Mouse (Mus musculus) left cerebral cortex, adult 8-10 months (tissue): ENCODE results near the gene Upk3bl. TPM values are rescaled to one million over a fixed set of nuclear protein-coding genes. Genes with fewer than 3 reads are reported as not detected.
"Not testable (repeated sequence)": the region's sequence is repeated elsewhere in the genome, so short reads cannot be mapped to it uniquely, and the experiment has no call there.

Experiments used
- DNase-seq, 2 experiments: peaks; one replicate each; pipeline ENCODE4 v3.0.0; 2022; ENCODE audit warnings: low spot score in 2 of 2
- total RNA-seq, 4 experiments: library from RNA; stranded (reverse); gene quantifications; 2 replicates each; pipeline ENCODE4 v1.2.4; 2022

Gene Upk3bl
- total RNA-seq, 4 experiments from 2014 or later: 0.59 to 0.81 TPM; not detected in 2

DNA sequence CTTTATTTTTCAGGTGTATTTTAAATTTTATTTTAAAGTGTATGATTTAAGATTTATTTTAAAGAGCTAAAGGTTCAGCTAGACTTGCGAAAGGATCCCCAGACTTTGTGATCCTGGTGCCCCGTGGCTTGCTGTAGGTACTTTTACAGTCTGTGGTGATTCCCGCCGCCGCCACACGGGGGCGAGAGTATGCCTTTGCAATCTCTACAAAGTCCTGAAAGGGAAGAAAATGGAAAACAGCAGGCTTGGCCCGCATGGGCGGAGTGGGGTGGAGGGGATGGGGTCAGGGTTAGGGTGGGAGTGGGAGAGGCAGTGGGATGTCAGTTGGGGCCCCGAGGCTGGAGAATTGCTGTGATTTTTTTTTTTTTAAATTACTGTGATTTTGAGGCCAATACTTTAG is 8.3 kb upstream of the Upk3bl start:
- peak in 1 of 2 experiments; percentile 86 for DNase-seq

DNA sequence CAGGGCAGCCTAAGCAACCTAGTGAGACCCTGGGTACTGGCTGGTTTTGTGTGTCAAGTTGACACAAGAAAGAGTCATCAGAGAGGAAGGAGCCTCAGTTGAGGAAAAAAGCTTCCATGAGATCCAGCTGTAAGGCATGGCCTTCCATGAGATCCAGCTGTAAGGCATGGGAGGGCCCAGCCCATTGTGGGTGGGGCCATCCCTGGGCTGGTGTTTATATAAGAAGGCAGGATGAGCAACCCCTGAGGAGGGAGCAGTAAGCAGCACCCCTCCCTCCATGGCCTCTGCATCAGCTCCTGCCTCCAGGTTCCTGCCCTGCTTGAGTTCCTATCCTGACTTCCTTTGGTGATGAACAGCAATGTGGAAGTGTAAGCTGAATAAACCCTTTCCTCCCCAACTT is 5.8 kb upstream of the Upk3bl start:
- not testable (repeated sequence) for DNase-seq

DNA sequence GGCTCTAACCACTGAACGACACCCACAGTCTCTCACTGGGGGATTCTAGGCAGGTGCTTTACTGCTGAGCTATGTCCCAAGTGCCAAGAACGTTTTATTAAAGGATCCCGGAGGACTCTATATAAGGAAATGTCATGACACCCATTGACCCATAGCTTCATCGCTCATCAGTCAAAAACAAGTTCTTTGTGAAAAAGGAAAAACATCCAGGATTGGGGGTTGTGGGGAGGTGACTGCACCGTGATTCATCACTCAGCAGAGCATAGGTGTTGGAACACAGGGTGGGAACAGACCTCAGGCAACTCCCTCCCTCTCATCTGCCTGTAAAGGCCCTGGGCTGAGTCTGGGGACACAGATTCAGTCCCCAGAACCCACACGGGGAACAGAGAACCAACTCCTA is 4.4 kb upstream of the Upk3bl start:
- DNase-seq: no peak

DNA sequence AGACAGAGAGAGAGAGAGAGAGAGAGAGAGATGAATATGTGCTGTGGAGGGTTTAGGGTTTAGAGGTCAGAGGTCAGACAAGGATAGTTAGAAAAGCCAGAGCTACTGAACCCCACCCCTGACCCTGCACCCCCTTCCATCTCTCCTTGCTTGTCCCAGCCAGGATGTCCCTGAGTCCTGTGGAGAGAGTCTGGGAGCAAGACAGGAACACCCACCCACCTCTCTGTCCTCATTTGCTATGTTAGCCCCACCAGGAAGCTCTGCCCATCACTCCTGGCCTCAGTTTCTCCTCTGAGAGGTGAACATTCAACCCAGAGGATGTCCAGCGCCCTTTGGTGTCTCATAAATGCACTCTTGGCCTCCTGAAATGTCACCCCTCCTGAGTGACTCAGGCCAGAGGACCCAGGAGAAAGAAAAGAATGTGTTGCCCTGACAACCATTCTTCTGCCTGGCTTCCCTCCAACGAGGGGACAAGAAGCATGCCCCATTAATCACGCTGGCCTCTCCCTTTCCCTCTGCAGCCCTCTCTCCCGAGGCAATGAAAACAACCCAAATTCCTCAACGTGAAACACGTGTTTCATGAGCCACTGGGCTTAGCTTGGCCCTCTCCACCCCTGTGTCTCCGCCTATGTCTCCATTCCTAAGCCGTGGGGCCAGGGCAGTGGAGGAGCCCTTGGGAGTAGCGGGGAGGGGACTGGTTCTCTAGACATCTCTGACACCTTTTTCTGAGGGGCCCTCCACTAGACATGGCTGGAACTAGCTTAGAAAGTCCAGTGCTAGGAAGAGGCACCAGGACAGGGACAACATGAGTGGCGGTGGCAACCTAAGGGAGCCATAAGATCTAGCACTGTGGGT is 2.8 kb upstream of the Upk3bl start:
- peak in 1 of 2 experiments; percentile 25 for DNase-seq

DNA sequence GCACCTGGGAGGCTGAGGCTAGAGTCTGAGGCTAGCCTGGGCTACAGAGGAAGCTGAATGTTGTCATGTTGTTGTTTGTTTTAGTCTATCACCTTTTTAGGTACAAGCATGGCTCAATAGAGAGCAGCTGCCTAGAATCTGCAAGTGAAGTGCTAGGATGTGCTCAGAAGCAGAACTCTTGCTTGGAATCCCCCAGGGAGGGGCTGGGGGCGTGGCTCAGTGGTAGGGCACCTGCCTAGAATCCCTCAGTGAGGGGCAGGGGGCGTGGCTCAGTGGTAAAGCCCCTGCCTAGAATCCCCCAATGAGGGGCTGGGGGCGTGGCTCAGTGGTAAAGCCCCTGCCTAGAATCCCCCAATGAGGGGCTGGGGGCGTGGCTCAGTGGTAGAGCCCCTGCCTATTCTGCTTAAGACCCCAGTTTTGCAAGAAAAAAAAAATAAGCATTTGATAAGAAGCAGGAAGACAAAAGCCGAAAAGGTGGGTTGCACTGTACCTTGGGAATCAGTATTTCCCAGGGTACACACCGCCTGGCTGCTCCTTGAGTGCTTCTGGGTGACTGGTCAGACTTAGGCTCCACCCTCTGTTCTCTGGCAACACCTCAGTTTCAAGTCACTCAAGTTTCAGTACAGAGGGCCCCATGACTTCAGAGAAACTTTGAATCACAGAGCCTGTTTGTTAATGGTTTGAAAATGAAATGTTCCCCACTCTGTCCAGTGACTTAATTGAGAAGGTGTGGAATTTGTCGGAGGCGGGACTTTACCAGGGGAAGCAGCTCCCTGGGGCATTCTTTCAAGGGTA is 1.2 kb upstream of the Upk3bl start:
- DNase-seq: no peak

DNA sequence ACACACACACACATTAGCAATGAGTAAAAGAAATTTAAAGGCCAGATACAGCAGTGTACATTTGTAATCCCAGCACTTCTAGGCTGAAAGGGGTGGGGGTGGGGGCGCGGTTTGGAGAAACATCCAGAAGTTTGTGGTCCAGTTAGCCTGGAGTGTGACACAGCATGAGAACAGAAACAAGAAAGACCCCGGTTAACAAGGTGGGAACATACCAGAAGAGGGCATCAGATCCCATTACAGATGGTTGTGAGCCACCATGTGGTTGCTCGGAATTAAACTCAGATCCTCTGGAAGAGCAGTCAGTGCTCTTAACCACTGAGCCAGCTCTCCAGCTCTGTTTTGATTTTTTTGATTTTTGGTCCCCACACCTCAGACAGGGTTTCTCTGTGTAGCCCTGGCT is 1.8 kb downstream of the Upk3bl start:
- DNase-seq: no peak

DNA sequence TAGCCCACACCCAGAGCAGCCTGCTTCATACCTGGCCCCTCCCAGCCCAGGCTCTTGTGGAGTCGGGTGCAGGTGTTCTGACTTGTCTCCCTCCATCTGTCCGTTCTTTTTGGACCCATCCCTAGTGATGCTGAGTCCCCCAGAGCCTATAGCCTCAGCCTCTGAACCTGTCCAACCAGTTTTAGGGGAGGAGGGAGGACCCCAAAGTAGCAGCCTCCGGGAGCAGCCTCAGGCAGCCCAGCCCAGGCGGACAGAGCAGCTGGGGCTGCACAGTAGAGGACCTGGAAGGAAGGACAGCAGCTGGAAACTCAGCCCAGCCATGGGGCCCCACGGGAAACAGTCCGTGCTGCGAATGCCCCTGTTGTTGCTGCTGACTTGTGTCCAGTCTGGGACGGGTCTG is 2.8 kb downstream of the Upk3bl start:
- DNase-seq: no peak

DNA sequence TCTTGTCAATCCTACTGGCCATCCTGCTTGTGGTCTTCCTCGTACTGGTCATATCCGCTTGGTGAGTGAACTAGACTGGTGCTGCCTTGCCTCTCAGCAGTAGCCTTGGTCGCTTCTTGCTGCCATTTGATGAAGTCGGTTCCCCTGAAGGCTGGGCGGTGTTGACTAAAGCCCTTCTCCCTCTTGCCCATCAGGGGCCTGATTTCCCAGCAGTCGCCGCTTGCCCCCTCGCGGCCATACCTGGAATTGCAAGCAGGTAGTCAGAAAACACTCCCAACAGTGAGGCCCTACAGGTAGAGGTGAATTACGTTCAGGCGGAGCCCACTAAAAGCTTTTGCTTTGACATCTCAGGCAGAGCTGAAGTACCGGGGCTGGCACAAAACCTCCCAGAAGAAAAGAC is 7.3 kb downstream of the Upk3bl start:
- DNase-seq: peak; percentile 27 to 68

DNA sequence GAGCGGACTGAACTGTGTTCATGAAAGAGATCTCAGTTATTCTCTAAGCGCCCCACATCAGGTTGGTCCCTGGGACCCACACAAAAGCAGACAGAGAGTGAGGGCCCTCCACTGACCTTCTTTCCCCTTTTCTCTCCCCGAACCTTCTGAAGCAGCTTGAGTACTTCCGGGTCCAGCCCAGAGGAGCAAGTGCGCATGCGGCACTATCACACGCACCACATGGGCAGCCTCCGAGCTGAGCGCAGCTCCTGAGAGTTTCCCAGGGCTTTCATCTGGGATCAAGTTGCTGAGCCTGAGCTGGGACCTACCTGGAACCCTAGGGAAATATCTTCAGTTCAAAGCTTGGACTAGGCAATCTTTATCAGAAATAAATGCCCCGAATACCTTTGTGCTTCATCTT is 9.6 kb downstream of the Upk3bl start:
- DNase-seq: no peak

DNA sequence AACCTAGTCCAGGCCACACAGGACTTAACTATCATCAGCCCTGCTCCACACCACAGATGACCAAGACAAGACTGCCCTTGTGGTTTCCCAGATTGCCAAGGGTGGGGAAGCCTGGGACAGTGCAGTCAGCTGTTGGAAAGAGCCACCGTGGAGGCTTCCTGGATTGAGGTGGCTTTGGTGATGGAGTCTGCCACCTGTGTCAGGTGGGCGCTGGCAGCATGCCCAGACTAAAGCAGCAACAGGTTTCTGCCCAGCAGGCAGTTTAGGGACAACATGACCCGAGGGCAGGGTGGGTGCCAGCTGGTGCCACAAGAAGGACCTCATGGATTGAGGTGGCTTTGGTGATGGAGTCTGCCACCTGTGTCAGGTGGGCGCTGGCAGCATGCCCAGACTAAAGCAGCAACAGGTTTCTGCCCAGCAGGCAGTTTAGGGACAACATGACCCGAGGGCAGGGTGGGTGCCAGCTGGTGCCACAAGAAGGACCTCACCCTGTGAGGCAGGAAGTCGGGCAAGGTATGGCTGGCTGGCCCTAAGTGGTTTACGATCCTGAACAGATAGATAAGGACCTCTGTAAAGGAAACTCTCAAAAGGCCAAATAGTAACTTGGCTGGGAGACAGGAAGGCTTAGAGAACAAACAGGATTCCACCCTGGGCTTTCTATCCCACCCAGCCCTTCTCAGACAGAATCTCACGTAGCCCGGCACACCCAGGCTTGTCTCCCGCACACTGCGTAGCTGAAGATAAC is 12.3 kb downstream of the Upk3bl start:
- not testable (repeated sequence) for DNase-seq

DNA sequence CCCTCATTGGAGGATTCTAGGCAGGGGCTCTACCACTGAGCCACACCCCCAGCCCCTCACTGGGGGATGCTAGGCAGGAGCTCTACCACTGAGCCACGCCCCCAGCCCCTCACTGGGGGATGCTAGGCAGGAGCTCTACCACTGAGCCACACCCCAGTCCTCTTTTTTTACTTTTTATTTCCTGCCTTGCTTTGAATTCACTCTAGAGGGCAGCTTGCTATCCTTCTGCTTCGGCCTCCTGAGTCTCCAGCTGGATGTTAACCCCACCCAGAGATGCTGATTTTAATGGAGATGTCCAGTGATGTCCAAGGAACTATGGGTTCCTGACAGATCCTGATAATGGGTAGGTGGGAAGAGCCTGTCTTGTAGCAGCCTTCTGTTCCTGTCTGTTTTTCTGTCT is 15.1 kb downstream of the Upk3bl start:
- no peak for DNase-seq

DNA sequence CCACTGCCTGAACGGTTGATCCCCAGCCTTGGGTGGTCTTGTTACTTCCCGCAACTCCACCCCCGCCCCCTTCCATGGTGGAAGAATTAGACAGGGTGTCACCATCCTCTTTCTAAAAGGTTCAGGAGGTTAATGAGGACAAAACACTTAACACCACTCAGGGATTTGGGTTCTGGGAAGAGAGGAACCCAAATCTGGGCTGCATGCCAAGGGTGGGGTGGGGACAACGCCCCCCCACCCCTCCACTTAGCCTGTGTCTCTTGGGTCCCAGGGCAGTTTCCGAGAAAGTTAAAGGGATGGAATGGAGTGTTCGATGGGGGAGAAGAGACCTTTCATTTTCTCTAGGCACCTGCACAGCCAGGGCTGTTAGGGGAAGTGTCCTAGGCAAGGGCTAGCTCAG is 18.8 kb downstream of the Upk3bl start:
- DNase-seq: no peak

DNA sequence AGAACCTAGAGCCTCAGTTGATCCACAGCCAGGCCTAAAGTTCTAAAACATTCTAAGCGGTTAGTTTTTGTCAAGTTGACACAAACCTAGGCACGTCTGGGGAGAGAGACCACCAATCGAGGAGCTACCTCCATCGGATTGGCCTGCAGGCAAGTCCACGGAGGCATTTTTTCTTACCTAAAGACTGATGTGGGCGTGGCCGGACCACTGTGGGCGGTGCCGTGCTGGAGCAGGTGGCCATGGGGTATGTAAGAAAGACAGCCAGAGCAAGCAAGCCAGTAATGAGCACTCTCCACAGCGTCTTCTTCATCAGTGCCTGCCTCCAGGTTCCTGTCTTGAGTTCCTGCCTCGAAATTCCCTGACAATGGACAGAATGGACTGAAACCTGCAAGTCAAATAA is 19.2 kb downstream of the Upk3bl start:
- no peak for DNase-seq

DNA sequence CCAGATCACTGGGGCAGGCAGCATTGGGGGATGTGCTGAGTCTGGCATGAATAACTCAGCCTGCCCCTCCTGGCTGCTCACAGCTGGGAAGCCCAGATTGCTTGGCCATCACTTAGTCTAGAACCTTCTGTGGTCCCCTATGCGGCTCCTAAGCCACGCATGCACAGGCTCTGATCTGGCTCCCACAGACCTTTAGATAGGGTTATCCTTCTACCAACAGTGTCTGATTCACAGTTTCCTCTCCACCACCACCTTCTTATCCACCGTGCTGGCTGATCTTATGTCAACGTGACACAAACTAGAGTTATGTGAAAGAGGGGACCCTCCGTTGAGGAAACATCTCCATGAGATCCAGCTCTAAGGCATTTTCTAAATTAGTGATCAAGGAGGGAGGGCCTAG is 20.8 kb downstream of the Upk3bl start:
- no peak for DNase-seq

DNA sequence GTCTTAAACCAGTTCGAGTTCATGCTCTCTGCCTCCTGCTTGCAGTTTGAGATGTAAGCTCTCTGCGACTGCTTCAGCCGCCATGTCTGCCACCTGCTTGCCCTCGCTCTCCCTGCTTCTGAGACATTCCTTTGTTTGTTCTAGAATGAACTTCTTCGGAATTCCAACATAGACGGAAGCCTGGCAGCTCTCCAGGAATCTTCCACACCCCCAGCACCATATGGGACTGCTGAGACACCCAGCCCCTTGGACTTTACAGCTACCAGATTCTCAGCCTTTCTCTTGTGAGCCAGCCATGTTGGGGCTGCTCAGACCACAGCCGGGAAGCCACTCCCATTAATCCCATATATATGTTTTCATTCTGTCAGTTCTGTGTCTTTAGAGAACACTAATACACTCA is 22.0 kb downstream of the Upk3bl start:
- no peak for DNase-seq

DNA sequence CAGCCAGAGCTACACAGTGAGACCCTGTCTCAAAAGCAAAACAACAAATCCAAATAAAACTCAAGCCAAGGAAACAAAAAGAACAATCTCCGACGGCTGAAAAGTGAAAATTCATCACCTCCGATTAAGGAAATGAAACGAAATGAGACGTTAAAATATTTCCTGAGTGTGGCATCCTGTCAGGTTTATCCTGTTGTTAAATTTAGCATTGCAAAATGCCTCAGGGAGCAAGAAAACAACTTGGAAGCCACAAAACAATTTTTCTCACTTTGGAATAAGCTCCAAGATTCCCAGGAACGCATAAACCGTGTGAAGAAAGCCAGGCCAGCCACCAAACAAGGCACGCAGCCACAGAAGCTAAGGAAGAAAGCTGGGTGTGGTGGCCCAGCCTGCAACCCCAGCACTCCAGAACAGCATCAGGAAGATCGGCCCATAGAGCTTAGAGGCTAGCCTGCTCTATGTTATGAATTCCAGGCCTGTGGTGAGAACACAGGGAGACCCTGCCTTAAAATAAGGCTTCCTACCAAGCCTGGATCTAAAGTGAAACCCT is 22.8 kb downstream of the Upk3bl start:
- DNase-seq: no peak

DNA sequence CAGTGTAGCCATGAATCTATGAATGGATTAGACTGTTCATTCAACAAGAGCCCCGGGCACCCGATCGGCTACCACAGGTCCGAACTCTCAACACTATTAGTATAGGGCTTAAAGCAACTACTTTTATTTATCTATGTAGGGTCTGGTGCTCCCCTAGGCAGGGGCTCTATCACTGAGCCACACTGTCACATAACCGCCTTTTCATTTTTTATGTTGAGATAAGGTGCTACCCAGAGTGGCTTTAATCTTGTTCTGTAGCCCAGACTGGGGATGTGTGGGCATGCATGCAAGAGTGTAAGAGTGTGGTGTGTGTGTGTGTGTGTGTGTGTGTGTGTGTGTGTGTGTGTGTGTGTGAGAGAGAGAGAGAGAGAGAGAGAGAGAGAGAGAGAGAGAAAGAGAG is 23.8 kb downstream of the Upk3bl start:
- no peak for DNase-seq

DNA sequence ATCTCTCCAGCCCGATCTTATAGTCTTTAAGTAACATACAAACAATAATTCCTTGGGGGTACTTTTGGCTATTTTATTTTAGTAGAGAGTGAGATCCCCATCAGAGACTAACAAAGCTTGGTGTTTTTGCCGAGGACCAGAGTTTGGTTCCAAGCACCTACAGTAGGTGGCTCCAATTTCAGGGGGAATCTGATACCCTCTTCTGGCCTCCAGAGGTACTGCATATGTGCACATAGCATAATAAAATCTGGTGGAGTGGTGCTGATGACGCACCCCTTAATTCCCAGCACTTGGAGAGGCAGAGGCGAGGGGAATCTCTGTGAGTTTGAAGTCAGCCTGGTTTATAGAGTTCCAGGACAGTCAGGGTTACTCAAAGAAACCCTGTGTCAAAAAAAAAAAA is 28.1 kb downstream of the Upk3bl start:
- no peak for DNase-seq

DNA sequence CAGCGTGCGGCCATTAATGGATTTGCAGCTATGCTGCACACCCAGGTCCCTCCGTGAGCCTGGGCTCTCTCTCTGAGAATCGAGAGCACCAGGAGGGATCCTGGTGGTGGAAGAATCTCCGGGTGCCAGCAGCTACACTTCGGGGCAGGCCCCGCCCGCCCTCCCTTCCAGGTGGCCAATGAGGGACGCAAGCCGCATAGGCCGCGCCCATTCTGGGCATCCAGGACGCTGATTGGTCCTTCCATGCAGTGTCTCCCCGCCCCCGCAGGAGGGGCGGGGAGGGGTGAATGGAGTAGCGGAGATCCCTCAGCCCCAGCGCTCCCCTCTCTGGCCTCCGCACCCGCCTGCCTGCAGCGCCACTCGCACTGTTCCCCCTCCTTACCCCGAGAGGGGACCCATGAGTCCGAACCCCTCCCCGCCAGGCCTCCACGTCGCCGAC is 29.4 kb downstream of the Upk3bl start, which contains the start of gene Rasa4:
Gene Rasa4, plus strand, starts transcription at position 248 of the 439 bp plus-strand sequence.
- peak; percentile 76 to 94 for DNase-seq

DNA sequence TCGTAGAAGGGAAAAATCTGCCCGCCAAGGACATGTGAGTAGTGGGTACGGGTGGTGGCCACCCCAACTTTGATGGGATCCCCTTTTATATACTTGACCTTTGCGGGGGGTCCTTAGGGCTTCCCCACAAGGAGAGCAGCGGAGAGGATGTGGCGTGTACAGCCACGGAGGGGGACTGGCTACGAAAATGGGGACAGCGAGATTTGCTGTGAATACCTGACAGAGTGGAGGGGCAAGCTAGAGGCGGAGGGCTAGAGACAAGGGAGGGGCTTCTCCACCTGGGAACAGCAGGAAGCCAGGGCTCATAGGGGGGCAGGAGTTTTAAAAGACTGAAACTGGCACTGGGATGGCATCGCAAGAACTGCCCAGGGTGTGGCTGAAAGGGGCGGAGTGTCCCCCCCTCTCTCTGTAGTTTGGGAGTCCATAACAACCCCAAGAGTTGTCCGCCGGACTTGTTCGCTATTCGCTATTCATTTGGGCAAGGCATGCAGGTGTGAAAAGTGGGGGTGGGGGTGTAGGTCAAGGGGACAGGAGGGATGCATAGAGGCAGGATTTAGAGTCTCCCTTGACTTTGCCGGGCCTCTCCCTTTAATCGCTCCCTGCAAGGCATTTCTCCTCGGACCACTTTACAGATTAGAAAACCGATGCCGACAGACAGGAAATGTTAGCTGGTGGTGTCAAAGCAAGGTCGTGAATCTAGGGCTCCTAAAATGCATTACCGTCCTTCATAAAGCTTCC is 30.0 kb downstream of the Upk3bl start:
- DNase-seq: no peak
